Mouse (Mus musculus) erythroblast, embryonic 14.5 days (primary cell): ENCODE results near the gene Hoxa2. TPM values are rescaled to one million over a fixed set of nuclear protein-coding genes. Genes with fewer than 3 reads are reported as not detected.

Source experiments
- H3K27me3 ChIP-seq: 2 replicates; pipeline ENCODE4 v1.6.1; 2012; ENCODE audit warnings: inconsistent platforms; ENCODE audit not compliant: control insufficient read depth
- H3K36me3 ChIP-seq: 2 replicates; pipeline ENCODE4 v1.6.1; 2012; ENCODE audit warnings: mild to moderate bottlenecking, inconsistent platforms; ENCODE audit not compliant: control insufficient read depth
- H3K4me1 ChIP-seq: 2 replicates; pipeline ENCODE4 v1.6.1; 2012; ENCODE audit warnings: inconsistent platforms; ENCODE audit not compliant: control insufficient read depth
- H3K4me3 ChIP-seq: replicated peaks from 2 replicates; pipeline ENCODE3; 2012; ENCODE audit warnings: moderate library complexity, mild to moderate bottlenecking, inconsistent platforms
- H3K9me3 ChIP-seq: 2 replicates; pipeline ENCODE4 v1.6.1; 2012; ENCODE audit warnings: low read length, inconsistent platforms, mixed read lengths; ENCODE audit not compliant: control insufficient read depth
- GATA1 ChIP-seq: IDR thresholded peaks from 2 replicates; pipeline ENCODE4 v1.6.1; 2012; ENCODE audit warnings: low read length, inconsistent platforms, mixed read lengths
- TAL1 ChIP-seq: IDR thresholded peaks from 3 replicates; pipeline ENCODE4 v1.6.1; 2012; ENCODE audit warnings: low read length, inconsistent platforms, mixed read lengths
- polyA plus RNA-seq: library from polyadenylated mRNA; stranded (reverse); fragments of >175 nt; gene quantifications from 2 replicates; pipeline ENCODE4 v1.2.3, GENCODE M21; 2012

Hoxa2 gene
- polyA plus RNA-seq, 1 experiment: not detected

GRCm38 (mm10) chr6:52162611-52163365 is 1.8 kb downstream of the Hoxa2 start:
- no peak overlapping the region for H3K4me3 ChIP-seq
- no peaks in the 10 kb centered on the region for H3K36me3 ChIP-seq
- H3K9me3 ChIP-seq: no peaks in the 10 kb centered on the region
- H3K4me1 ChIP-seq: no peaks in the 10 kb centered on the region; the same call in 1 of the 2 replicates
- H3K27me3 ChIP-seq: peaks cover 100% of the 10 kb centered on the region
- no peak for TF ChIP-seq GATA1
- TF ChIP-seq TAL1: no peak

- no peak overlapping the region for H3K4me3 ChIP-seq
- H3K27me3 ChIP-seq: peaks cover 100% of the 10 kb centered on the region
- TF ChIP-seq TAL1: no peak
- no peak for TF ChIP-seq GATA1
- H3K4me1 ChIP-seq: no peaks in the 10 kb centered on the region; the same call in 1 of the 2 replicates
- no peaks in the 10 kb centered on the region for H3K9me3 ChIP-seq
- no peaks in the 10 kb centered on the region for H3K36me3 ChIP-seq
These were observed 2.6 kb downstream of the Hoxa2 start for GRCm38 (mm10) chr6:52162093-52162380.

GRCm38 (mm10) chr6:52161336-52162092 is 3.1 kb downstream of the Hoxa2 start:
- Histone ChIP-seq H3K4me1 (no peaks in the 10 kb centered on the region; the same call in 1 of the 2 replicates), H3K27me3 (peaks cover 100% of the 10 kb centered on the region), H3K9me3 (no peaks in the 10 kb centered on the region), H3K36me3 (no peaks in the 10 kb centered on the region), H3K4me3 (no peak overlapping the region)
- TF ChIP-seq TAL1 (no peak), GATA1 (no peak)

- no peaks in the 10 kb centered on the region for H3K9me3 ChIP-seq
- H3K36me3 ChIP-seq: no peaks in the 10 kb centered on the region
- H3K4me1 ChIP-seq: no peaks in the 10 kb centered on the region; the same call in 1 of the 2 replicates
- H3K4me3 ChIP-seq: no peak overlapping the region
- H3K27me3 ChIP-seq: peaks cover 100% of the 10 kb centered on the region
- TF ChIP-seq TAL1: no peak
- no peak for TF ChIP-seq GATA1
These were observed 3.9 kb downstream of the Hoxa2 start for GRCm38 (mm10) chr6:52160511-52161335.

GRCm38 (mm10) chr6:52159979-52160378 is 4.7 kb downstream of the Hoxa2 start:
- no peaks in the 10 kb centered on the region for H3K36me3 ChIP-seq
- H3K4me3 ChIP-seq: no peak overlapping the region
- TF ChIP-seq TAL1 (no peak), GATA1 (no peak)
- H3K9me3 ChIP-seq: no peaks in the 10 kb centered on the region
- no peaks in the 10 kb centered on the region; the same call in 1 of the 2 replicates for H3K4me1 ChIP-seq
- peaks cover 100% of the 10 kb centered on the region for H3K27me3 ChIP-seq

GRCm38 (mm10) chr6:52159164-52159761 is 5.4 kb downstream of the Hoxa2 start:
- Histone ChIP-seq H3K4me3 (no peak overlapping the region), H3K4me1 (no peaks in the 10 kb centered on the region; the same call in 1 of the 2 replicates)
- TF ChIP-seq GATA1 (no peak), TAL1 (no peak)

GRCm38 (mm10) chr6:52158276-52159051 is 6.2 kb downstream of the Hoxa2 start, which contains the start of gene Hoxa1:
Gene Hoxa1 (minus strand): TSS chr6:52158317.
- Histone ChIP-seq H3K36me3 (no peaks in the 10 kb centered on the region), H3K4me3 (peak within 1 kb of the TSS; percentile 33), H3K27me3 (peaks cover 100% of the 10 kb centered on the region), H3K4me1 (no peaks in the 10 kb centered on the region; the same call in 1 of the 2 replicates), H3K9me3 (no peaks in the 10 kb centered on the region)
- TF ChIP-seq TAL1: no peak
- no peak for TF ChIP-seq GATA1

More at GRCm38 (mm10) chr6:52159164-52159761, 5.4 kb downstream of the Hoxa2 start:
- Histone ChIP-seq H3K36me3 (no peaks in the 10 kb centered on the region), H3K9me3 (no peaks in the 10 kb centered on the region), H3K27me3 (peaks cover 100% of the 10 kb centered on the region)
